Mouse (Mus musculus) liver, adult 2 months (tissue): ENCODE results near the gene N4bp2. TPM values are rescaled to one million over a fixed set of nuclear protein-coding genes. Genes with fewer than 3 reads are reported as not detected.

Source experiments
- DNase-seq: peaks from one replicate; pipeline ENCODE4 v3.0.0-alpha.2; 2011; ENCODE audit warnings: low read depth, low spot score; ENCODE audit errors: extremely low read depth
- H3K27ac ChIP-seq: fragments of 200-500 bp; replicated peaks from 2 replicates; pipeline ENCODE4 v1.5.1; 2012; ENCODE audit warnings: low read depth, mild to moderate bottlenecking, control low read depth, inconsistent platforms, low read length; ENCODE audit not compliant: insufficient read depth
- H3K27me3 ChIP-seq: fragments of 200-500 bp; 2 replicates; pipeline ENCODE4 v1.6.1; 2012; ENCODE audit warnings: mild to moderate bottlenecking, moderate library complexity, low read length, inconsistent platforms; ENCODE audit not compliant: control insufficient read depth, insufficient read depth
- H3K36me3 ChIP-seq: fragments of 200-500 bp; 2 replicates; pipeline ENCODE4 v1.6.1; 2012; ENCODE audit warnings: low read length, inconsistent platforms; ENCODE audit not compliant: control insufficient read depth, insufficient read depth
- H3K4me1 ChIP-seq: fragments of 200-500 bp; 2 replicates; pipeline ENCODE4 v1.6.1; 2011; ENCODE audit warnings: low read length; ENCODE audit not compliant: control insufficient read depth, insufficient read depth
- H3K4me3 ChIP-seq: fragments of 200-500 bp; 2 replicates; pipeline ENCODE4 v1.5.1; 2011; ENCODE audit warnings: low read depth, mild to moderate bottlenecking, control low read depth, low read length, moderate library complexity; ENCODE audit not compliant: insufficient read depth
- H3K79me2 ChIP-seq: fragments of 200-500 bp; 2 replicates; pipeline ENCODE4 v1.6.1; 2012; ENCODE audit warnings: inconsistent platforms, mild to moderate bottlenecking, low read length, moderate library complexity; ENCODE audit not compliant: control insufficient read depth, insufficient read depth
- H3K9ac ChIP-seq: fragments of 200-500 bp; 2 replicates; pipeline ENCODE4 v1.6.1; 2012; ENCODE audit warnings: low read depth, mild to moderate bottlenecking, control low read depth, inconsistent platforms, low read length
- CTCF ChIP-seq: fragments of 200-500 bp; IDR thresholded peaks from 2 replicates; pipeline ENCODE4 v1.5.1; 2011; ENCODE audit warnings: low read depth, low read length, control low read depth
- POLR2A ChIP-seq: fragments of 200-500 bp; IDR thresholded peaks from 2 replicates; pipeline ENCODE4 v1.6.1; 2011; ENCODE audit warnings: low read length, control low read depth; ENCODE audit not compliant: insufficient read depth; ENCODE audit errors: extremely low read depth
- WGBS: fragments of 180-500 bp; shearing (Covaris S2); methylation state at CpG from one replicate; pipeline ENCODE4 v1.1.7; 2018; 5-methylcytosine and 5-hydroxymethylcytosine counted together
- polyA plus RNA-seq: library from polyadenylated mRNA; depleted of rRNA; stranded (reverse); fragments of >200 nt; gene quantifications from 2 replicates; pipeline ENCODE4 v1.2.3, GENCODE M21; 2012
- total RNA-seq: library from RNA; depleted of rRNA; stranded (reverse); fragments of >200 nt; gene quantifications from 2 replicates; pipeline ENCODE4 v1.2.3, GENCODE M21; 2014

N4bp2 gene
- total and polyA plus RNA-seq, 2 experiments: 4.1 to 21.7 TPM

DNA sequence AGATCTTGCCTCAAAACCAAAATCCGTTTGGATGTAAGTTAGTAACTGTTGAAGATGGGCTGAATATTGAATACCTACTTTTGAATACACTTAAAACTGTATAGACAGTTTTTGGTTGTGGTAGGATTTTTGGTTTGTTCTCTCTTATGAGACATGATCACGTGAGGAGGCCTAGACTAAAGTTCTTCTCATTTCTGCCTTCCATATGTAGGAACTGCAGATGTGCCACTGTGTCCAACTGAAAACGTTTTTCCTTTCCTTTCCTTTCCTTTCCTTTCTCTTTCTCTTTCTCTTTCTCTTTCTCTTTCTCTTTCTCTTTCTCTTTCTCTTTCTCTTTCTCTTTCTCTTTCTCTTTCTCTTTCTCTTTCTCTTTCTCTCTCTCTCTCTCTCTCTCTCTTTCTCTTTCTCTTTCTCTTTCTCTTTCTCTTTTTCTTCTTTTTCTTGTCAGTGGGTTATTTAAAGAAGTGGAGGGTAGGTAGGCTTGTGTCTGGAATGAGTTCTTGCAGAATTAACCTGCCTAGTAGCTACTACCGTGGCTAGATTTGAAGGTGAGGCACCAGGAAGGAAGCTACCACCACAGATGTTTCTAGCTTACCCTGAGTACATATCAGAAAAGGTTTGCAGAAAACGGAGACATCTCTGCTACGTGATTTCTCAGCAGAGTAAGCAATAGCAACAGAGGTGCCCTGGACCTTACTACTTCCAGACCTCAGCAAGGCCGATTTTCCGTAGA is 70.6 kb downstream of the N4bp2 start:
- H3K79me2 ChIP-seq: no peaks in the 10 kb centered on the region
- H3K4me1 ChIP-seq: no peaks in the 10 kb centered on the region
- no peaks in the 10 kb centered on the region for H3K27me3 ChIP-seq
- H3K36me3 ChIP-seq: peaks cover 5% of the 10 kb centered on the region
- WGBS: 91% methylated on average over 8 of the region's 8 CpGs
- TF ChIP-seq CTCF (no peak), POLR2A (no peak)
- DNase-seq: no peak
- no peak overlapping the region for H3K9ac ChIP-seq
- H3K4me3 ChIP-seq: no peak overlapping the region
- no peak overlapping the region for H3K27ac ChIP-seq

DNA sequence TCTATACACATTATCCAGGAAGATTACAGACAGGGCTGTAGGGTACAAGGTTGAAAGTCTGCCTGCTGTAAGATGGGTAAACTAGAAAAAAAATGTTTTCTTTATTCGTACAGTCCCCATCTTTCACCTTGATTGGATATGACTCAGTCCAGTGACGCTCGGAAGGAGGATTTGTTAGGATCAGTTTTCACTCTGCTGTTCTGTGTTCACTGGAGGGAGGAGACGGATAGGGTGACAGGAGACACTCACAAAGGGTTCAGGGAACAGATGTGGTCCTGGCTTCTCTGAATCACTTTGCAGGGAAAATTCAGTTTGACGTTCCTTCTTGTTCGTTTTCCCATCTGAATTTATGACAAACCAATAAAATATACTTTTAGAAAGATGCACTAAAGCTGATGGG is 74.7 kb downstream of the N4bp2 start:
- no peak for DNase-seq
- H3K4me3 ChIP-seq: no peak overlapping the region
- 92% methylated on average over 6 of the region's 6 CpGs for WGBS
- no peaks in the 10 kb centered on the region for H3K4me1 ChIP-seq
- H3K27ac ChIP-seq: no peak overlapping the region
- no peaks in the 10 kb centered on the region for H3K27me3 ChIP-seq
- H3K36me3 ChIP-seq: no peaks in the 10 kb centered on the region
- no peak overlapping the region for H3K9ac ChIP-seq
- TF ChIP-seq CTCF (no peak), POLR2A (no peak)
- no peaks in the 10 kb centered on the region for H3K79me2 ChIP-seq

DNA sequence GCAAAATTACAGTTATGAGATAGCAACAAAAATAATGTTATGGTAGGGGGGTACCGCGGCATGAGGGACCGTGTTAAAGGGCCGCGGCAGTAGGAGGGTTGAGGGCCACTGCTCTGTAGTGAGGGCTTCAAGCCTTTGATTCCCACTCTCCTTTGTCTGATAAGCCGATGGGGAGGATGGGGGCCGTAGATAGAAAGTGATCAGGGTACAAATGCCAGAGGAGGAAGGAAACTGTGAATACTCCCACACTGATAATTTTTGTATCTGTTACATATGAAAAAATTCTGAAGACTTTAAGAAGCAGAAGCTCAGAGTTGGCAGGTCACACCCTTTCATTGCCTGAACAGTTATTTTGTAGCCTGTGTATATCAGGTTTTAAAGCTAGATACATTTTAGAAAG is 79.6 kb downstream of the N4bp2 start:
- Histone ChIP-seq H3K27me3 (no peaks in the 10 kb centered on the region), H3K36me3 (no peaks in the 10 kb centered on the region), H3K27ac (no peak overlapping the region), H3K9ac (no peak overlapping the region), H3K79me2 (no peaks in the 10 kb centered on the region), H3K4me3 (no peak overlapping the region), H3K4me1 (no peaks in the 10 kb centered on the region)
- DNase-seq: no peak
- TF ChIP-seq CTCF: no peak
- TF ChIP-seq POLR2A: no peak
- WGBS: 90% methylated on average over 7 of the region's 7 CpGs

DNA sequence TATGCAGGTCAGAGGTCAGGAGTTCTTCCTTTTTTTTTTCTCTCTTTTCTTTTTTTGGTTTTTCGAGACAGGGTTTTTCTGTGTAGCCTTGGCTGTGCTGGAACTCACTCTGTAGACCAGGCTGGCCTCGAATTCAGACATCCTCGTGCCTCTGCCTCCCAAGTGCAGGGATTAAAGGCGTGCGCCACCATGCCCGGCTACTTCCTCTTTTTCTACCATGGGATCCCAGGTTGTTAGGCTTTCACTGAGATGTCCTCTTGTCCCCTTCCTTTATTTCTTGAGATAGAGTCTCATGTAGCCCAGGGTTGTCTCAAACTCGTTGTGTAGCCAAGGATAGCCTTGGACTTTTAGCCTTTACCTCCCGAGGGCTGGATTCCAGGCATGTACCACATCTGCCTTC is 83.2 kb downstream of the N4bp2 start:
- no peak overlapping the region for H3K4me3 ChIP-seq
- no peak overlapping the region for H3K27ac ChIP-seq
- no peaks in the 10 kb centered on the region for H3K27me3 ChIP-seq
- H3K9ac ChIP-seq: no peak overlapping the region
- no peaks in the 10 kb centered on the region for H3K79me2 ChIP-seq
- 82% methylated on average over 8 of the region's 8 CpGs for WGBS
- TF ChIP-seq POLR2A (no peak), CTCF (no peak)
- H3K36me3 ChIP-seq: no peaks in the 10 kb centered on the region
- DNase-seq: no peak
- no peaks in the 10 kb centered on the region for H3K4me1 ChIP-seq

DNA sequence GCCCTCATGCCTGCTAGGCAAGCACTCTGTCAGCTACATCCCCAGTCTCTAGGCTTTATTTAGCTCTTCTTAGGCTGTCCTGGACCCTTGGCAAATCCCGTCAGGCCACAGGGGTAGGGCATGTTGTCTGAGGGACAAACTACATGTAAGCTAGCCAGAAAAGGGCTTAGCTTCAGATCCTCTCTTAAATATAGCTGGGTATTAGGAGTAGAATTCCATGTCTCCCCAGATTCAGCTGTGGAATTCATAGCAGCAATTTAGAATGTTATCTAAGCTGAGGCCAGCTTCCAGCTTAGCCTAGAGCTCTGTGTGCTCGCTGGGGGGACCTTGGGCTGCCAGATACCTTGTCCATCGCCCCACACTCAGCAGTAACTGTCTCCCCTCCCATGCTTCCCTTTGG is 83.6 kb downstream of the N4bp2 start:
- no peaks in the 10 kb centered on the region for H3K4me1 ChIP-seq
- DNase-seq: no peak
- H3K27ac ChIP-seq: no peak overlapping the region
- no peaks in the 10 kb centered on the region for H3K36me3 ChIP-seq
- TF ChIP-seq POLR2A (no peak), CTCF (no peak)
- H3K79me2 ChIP-seq: no peaks in the 10 kb centered on the region
- no peaks in the 10 kb centered on the region for H3K27me3 ChIP-seq
- no peak overlapping the region for H3K4me3 ChIP-seq
- no peak overlapping the region for H3K9ac ChIP-seq
- WGBS: 89% methylated on average over 3 of the region's 3 CpGs

DNA sequence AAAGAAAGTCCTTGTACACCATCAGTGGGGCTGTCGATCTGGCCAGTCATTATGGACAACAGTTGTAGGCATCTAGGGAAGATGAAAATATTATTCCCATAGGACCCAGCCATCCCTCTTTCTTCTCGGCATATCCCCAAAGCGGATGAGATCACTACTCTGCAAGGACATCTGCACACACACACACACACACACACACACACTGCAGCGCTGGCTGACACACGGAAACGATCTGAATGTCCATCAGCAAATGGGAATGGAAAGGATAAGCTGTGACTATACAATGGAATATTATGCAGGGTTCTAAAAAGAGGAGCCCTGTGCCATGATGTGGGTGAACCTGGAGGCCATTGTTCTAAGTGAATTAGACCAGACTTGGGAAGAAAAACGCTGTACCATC is 84.3 kb downstream of the N4bp2 start:
- Histone ChIP-seq H3K79me2 (no peaks in the 10 kb centered on the region), H3K4me3 (no peak overlapping the region), H3K4me1 (no peaks in the 10 kb centered on the region), H3K27ac (no peak overlapping the region), H3K27me3 (no peaks in the 10 kb centered on the region), H3K9ac (no peak overlapping the region), H3K36me3 (no peaks in the 10 kb centered on the region)
- no peak for TF ChIP-seq POLR2A
- TF ChIP-seq CTCF: no peak
- WGBS: 88% methylated on average over 7 of the region's 7 CpGs
- DNase-seq: no peak
